Mouse (Mus musculus): ENCODE results near the gene Zfp282.

- TF ChIP-seq CTCF (IDR thresholded peaks at IDR 0.05; ENCODE audit: low read depth): no peak
- TF ChIP-seq EP300 (optimal IDR thresholded peaks at IDR 0.05): no peak
Observed at GRCm38 (mm10) chr6:47837630-47838029, 39.4 kb upstream of the Zfp282 start.

Measured in stomach, postnatal 0 days (tissue).